Comparison of ENCODE assay signal across 12 mouse cellular contexts in genomic region chr10:98684707-98685106, GRCm38 (mm10).
DNase-seq lines count a peak whose midpoint lies in the region; ATAC-seq and TF ChIP-seq lines count a peak whose summit lies in the region.
"Had no signal": no experiment of that assay in that cellular context is flagged by ENCODE, and none has a peak within 500 bp of the region (broad histone marks: within the 10 kb centered on the region; RNA-seq: fewer than 3 reads in every experiment).

No protein-coding gene starts in this region.

- no peaks in the 10 kb centered on the region for H3K27me3 ChIP-seq in heart, adult 2 months (ENCODE audit: control insufficient read depth, insufficient read depth, low read length)
- no peaks in the 10 kb centered on the region for H3K27me3 ChIP-seq in kidney, embryonic 14.5 days (ENCODE audit: control insufficient read depth, insufficient read depth, low read length)
- no peaks in the 10 kb centered on the region for H3K27me3 ChIP-seq in neural tube, embryonic 13.5 days
- no peaks in the 10 kb centered on the region for H3K27me3 ChIP-seq in small intestine, adult 2 months (ENCODE audit: control insufficient read depth, insufficient read depth, low read length)
- no peaks in the 10 kb centered on the region for H3K27me3 ChIP-seq in forebrain, embryonic 14.5 days (replicated peaks; ENCODE audit: control insufficient read depth, insufficient read depth, low read length)
- H3K27me3 ChIP-seq: midbrain, embryonic 13.5 days had no signal

- no peaks in the 10 kb centered on the region for H3K79me2 ChIP-seq in heart, adult 2 months (replicated peaks; ENCODE audit: control insufficient read depth, insufficient read depth, low read length)

- no peak for TF ChIP-seq POLR2A in heart, adult 2 months (IDR thresholded peaks at IDR 0.05; ENCODE audit: insufficient read depth, low read depth, low read length)
- TF ChIP-seq POLR2A in small intestine, adult 2 months (IDR thresholded peaks at IDR 0.05; ENCODE audit: low read depth, low read length) = no peak

- H3K4me1 ChIP-seq in heart, adult 2 months (ENCODE audit: control insufficient read depth, insufficient read depth, low read length) = no peaks in the 10 kb centered on the region; the same call in 1 of the 2 replicates
- H3K4me1 ChIP-seq in kidney, embryonic 14.5 days (ENCODE audit: control insufficient read depth, insufficient read depth, low read length) = peaks cover 6% of the 10 kb centered on the region; the same call in 1 of the 2 replicates
- peaks cover 6% of the 10 kb centered on the region; the same call in 1 of the 2 replicates for H3K4me1 ChIP-seq in neural tube, embryonic 13.5 days (replicated peaks)
- H3K4me1 ChIP-seq in small intestine, adult 2 months (ENCODE audit: control insufficient read depth, insufficient read depth, insufficient read length, low read length) = peaks cover 21% of the 10 kb centered on the region; the same call in 1 of the 2 replicates
- no peaks in the 10 kb centered on the region for H3K4me1 ChIP-seq in forebrain, embryonic 14.5 days (ENCODE audit: control insufficient read depth, insufficient read depth, low read length)
- H3K4me1 ChIP-seq: midbrain, embryonic 13.5 days had no signal

- ATAC-seq in kidney, embryonic 14.5 days (ENCODE audit: low FRiP score, low TSS enrichment) = no peak
- no peak for ATAC-seq in neural tube, embryonic 13.5 days (ENCODE audit: low read depth)
- no peak for ATAC-seq in forebrain, embryonic 14.5 days
- ATAC-seq: midbrain, embryonic 13.5 days had no signal

- no peak overlapping the region; the same call in 1 of the 2 replicates for H3K4me3 ChIP-seq in heart, adult 2 months
- no peak overlapping the region for H3K4me3 ChIP-seq in kidney, embryonic 14.5 days (ENCODE audit: low read length)
- no peak overlapping the region for H3K4me3 ChIP-seq in neural tube, embryonic 13.5 days
- no peak overlapping the region for H3K4me3 ChIP-seq in small intestine, adult 2 months (ENCODE audit: low read depth, low read length)
- H3K4me3 ChIP-seq in forebrain, embryonic 14.5 days (ENCODE audit: low read depth, low read length) = no peak overlapping the region
- H3K4me3 ChIP-seq: midbrain, embryonic 13.5 days had no signal

- H3K9ac ChIP-seq in heart, adult 2 months (ENCODE audit: low read depth, low read length) = no peak overlapping the region
- no peak overlapping the region for H3K9ac ChIP-seq in kidney, embryonic 14.5 days (ENCODE audit: low read depth, low read length)
- no peak overlapping the region for H3K9ac ChIP-seq in neural tube, embryonic 13.5 days
- no peak overlapping the region for H3K9ac ChIP-seq in forebrain, embryonic 14.5 days (ENCODE audit: low read length)
- H3K9ac ChIP-seq: liver, postnatal 0 days; midbrain, embryonic 13.5 days had no signal

- TF ChIP-seq CTCF in heart, adult 2 months (IDR thresholded peaks at IDR 0.05) = no peak
- no peak for TF ChIP-seq CTCF in small intestine, adult 2 months (IDR thresholded peaks at IDR 0.05; ENCODE audit: extremely low read depth, insufficient read length, insufficient replicate concordance, low read depth, low read length)

- 56% methylated on average over 8 of the region's 8 CpGs for WGBS in heart, adult 2 months
- 72% methylated on average over 8 of the region's 8 CpGs for WGBS in kidney, embryonic 14.5 days
- 82% methylated on average over 8 of the region's 8 CpGs for WGBS in neural tube, embryonic 13.5 days
- 35% methylated on average over 8 of the region's 8 CpGs for WGBS in small intestine, adult 2 months
- WGBS in forebrain, embryonic 14.5 days = 79% methylated on average over 8 of the region's 8 CpGs

- no peak for TF ChIP-seq EP300 in heart, adult 2 months (IDR thresholded peaks at IDR 0.05; ENCODE audit: insufficient read depth, low read depth, low read length)

- intact Hi-C loops in heart, adult 2 months (cut with DNase I) = loop anchor here (5.0 kb wide), 1 partner anchor 228 kb away; the partner anchor contains the start of gene Atp2b1

- peaks cover 5% of the 10 kb centered on the region for H3K36me3 ChIP-seq in heart, adult 2 months (ENCODE audit: control insufficient read depth, insufficient read depth, low read length)
- no peaks in the 10 kb centered on the region for H3K36me3 ChIP-seq in kidney, embryonic 14.5 days (ENCODE audit: control insufficient read depth, insufficient read depth, low read length)
- H3K36me3 ChIP-seq in neural tube, embryonic 13.5 days = no peaks in the 10 kb centered on the region
- H3K36me3 ChIP-seq in small intestine, adult 2 months (ENCODE audit: control insufficient read depth, insufficient read depth, low read length) = no peaks in the 10 kb centered on the region
- H3K36me3 ChIP-seq in forebrain, embryonic 14.5 days (ENCODE audit: control insufficient read depth, insufficient read depth, low read length) = no peaks in the 10 kb centered on the region
- H3K36me3 ChIP-seq: midbrain, embryonic 13.5 days had no signal

- no peak for DNase-seq in heart, adult 2 months
- DNase-seq in heart, adult 9 months (ENCODE audit: low spot score in 2 of 2) = no peak
- no peak for DNase-seq in kidney, postnatal 14 days
- no peak for DNase-seq in neural tube, embryonic 10.5 days (ENCODE audit: extremely low spot score, low spot score)
- DNase-seq in forebrain, embryonic 14.5 days (ENCODE audit: low spot score) = no peak
- DNase-seq: cerebellum, postnatal 14 days; layer of hippocampus, adult 9-11 months had no signal

- H3K9me3 ChIP-seq in kidney, embryonic 14.5 days (ENCODE audit: control insufficient read depth, low read length) = no peaks in the 10 kb centered on the region
- H3K9me3 ChIP-seq in neural tube, embryonic 13.5 days = no peaks in the 10 kb centered on the region
- no peaks in the 10 kb centered on the region for H3K9me3 ChIP-seq in forebrain, embryonic 14.5 days (replicated peaks; ENCODE audit: control insufficient read depth, low read length)
- H3K9me3 ChIP-seq: midbrain, embryonic 13.5 days had no signal

- peak overlapping the region; percentile 38 for H3K4me2 ChIP-seq in kidney, embryonic 14.5 days (replicated peaks; ENCODE audit: low read depth, low read length)
- peak overlapping the region; percentile 13; the same call in 1 of the 2 replicates for H3K4me2 ChIP-seq in neural tube, embryonic 13.5 days
- no peak overlapping the region for H3K4me2 ChIP-seq in forebrain, embryonic 14.5 days (ENCODE audit: low read length)
- H3K4me2 ChIP-seq: midbrain, embryonic 13.5 days had no signal

- H3K27ac ChIP-seq in heart, adult 2 months = peak overlapping the region; percentile 29; the same call in 1 of the 2 replicates
- H3K27ac ChIP-seq in kidney, embryonic 14.5 days (ENCODE audit: low read depth, low read length) = no peak overlapping the region
- no peak overlapping the region for H3K27ac ChIP-seq in neural tube, embryonic 13.5 days (replicated peaks)
- peak overlapping the region; percentile 82 for H3K27ac ChIP-seq in small intestine, adult 2 months (ENCODE audit: insufficient read depth, low read depth, low read length)
- H3K27ac ChIP-seq in forebrain, embryonic 14.5 days (ENCODE audit: low read depth, low read length) = no peak overlapping the region
- H3K27ac ChIP-seq: midbrain, embryonic 13.5 days had no signal

Comparison
In these comparisons a context has a peak if more than half of its experiments do, and no peak if none do; other contexts are left out.
1. H3K27ac ChIP-seq: peak in heart, adult 2 months (single experiment) and small intestine, adult 2 months (single experiment); none in kidney, embryonic 14.5 days (single experiment), neural tube, embryonic 13.5 days (single experiment) and forebrain, embryonic 14.5 days (single experiment).